Mouse (Mus musculus): ENCODE results near the gene Ttll9.

Gene Ttll9

GRCm38 (mm10) chr2:153013724-153014515 lies 51.6 kb downstream of the Ttll9 start:
- CTCF ChIA-PET = interaction anchor here (0.6 kb wide), 1 partner anchor 114 kb away, joined by 3 read pairs; no protein-coding TSS in a partner anchor

DNA sequence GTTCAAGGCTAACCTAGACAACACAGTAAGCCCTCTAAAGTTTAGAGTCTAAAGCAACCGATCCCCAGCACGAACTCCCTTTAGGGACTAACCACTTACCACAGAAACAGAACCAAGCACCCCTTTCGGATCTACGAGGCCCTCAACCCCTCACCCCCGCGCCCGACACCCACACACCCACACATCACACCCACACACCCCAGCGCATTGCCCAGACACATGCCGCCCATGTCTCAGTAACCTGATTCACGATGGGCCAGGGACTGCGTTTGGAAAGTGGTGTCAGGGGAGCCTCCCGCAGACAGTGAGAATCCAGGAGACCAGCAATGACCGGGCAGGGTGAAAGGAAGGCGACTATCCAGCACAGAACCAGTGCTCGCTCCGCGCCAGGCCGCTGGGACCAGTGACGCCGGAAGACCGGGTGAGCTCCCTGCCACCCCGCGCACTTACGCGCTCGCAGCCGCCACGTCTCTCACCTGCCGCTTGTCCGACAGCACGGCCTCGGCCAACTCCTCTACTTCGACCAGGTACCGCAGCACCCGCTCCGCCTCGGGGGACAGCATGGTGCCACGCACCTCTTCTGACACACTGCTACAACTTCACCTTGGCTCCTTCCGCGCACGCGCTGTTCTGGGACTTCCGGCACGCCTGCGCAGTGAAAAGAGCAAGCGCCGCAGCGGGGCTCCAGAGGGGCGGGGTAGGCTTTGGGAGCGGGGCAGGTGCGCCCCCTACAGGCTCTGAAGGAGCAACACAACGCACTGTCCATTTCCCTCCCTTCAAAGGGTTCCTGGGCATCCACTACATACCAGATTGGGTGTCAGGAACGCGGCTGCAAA lies 52.7 kb downstream of the Ttll9 start, which contains the start of gene Pdrg1:
Pdrg1 (minus strand) TSS at position 670 of the 836 bp plus-strand sequence.
- CTCF ChIA-PET = interaction anchor here (0.6 kb wide), 1 partner anchor 91 kb away, joined by 4 read pairs; no protein-coding TSS in a partner anchor

- CTCF ChIA-PET = interaction anchor here (0.6 kb wide), 2 partner anchors 92 to 118 kb away, joined by 3 to 4 read pairs; no protein-coding TSS in a partner anchor
Measured at GRCm38 (mm10) chr2:153015804-153016203, 53.5 kb downstream of the Ttll9 start.

DNA sequence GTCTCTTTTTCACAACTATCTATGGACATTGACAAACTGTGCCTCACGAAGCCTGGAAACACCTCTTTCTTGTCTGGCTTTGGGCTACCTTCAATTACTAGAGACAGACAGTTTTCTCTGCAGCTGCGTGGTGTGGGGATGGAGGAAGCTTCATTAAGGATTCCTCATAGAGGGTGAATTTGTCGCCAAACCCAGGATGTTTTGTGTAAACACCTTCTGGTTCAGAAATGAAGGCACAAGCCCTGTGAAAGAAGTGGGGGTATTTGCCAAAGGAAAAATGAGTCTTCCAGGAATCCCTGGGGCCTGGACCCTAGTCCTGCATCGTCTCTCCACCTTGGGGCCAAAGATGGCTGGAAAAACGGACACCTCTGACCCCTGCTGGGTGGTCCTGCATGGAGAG lies 54.5 kb downstream of the Ttll9 start:
- CTCF ChIA-PET = interaction anchor here (0.6 to 0.7 kb wide), 2 partner anchors 24 to 429 kb away, joined by 3 read pairs; no protein-coding TSS in a partner anchor

DNA sequence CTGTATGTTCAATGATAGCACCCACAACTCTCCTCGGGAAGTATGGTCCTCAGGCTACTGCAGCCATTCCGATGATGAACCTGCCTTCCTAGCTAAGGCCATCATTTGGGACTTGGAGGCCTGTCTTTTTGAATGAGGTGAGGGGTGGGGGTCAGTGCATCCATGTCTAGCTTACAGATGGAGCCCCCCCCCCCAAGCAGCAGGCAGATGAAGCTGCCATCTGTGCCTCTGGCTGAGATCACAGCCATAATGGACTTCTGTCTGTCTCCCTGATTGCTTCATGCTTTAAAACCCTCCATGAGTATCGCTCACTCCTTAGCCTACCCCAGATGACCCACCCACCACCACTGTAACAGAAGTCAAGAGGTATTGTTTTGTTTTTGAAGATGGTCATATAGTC lies 57.1 kb downstream of the Ttll9 start:
- CTCF ChIA-PET = no interaction called here

DNA sequence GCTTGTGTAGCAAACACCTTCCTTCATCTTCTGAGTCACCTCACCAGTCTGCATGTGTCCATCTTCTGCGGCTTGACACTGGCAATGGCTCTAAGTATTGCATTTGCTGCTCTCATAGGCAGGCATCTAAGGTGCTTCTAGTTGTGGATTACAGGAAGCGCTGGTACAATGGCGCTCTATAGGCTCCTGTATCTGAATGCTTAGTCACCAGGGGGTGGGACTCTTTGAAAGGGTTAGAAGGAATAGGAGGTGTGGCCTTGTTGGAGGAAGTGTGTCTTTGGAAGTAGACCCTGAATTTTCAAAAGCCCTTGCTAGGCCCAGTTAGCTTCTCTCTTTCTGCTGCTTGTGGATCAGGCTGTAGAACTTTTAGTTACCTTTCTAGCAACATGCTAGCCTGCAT lies 58.9 kb downstream of the Ttll9 start:
- CTCF ChIA-PET = no interaction called here

- CTCF ChIA-PET = no interaction called here
Measured at GRCm38 (mm10) chr2:153022855-153023254, 60.6 kb downstream of the Ttll9 start.

GRCm38 (mm10) chr2:153026052-153026451 lies 63.8 kb downstream of the Ttll9 start:
- CTCF ChIA-PET = no interaction called here

DNA sequence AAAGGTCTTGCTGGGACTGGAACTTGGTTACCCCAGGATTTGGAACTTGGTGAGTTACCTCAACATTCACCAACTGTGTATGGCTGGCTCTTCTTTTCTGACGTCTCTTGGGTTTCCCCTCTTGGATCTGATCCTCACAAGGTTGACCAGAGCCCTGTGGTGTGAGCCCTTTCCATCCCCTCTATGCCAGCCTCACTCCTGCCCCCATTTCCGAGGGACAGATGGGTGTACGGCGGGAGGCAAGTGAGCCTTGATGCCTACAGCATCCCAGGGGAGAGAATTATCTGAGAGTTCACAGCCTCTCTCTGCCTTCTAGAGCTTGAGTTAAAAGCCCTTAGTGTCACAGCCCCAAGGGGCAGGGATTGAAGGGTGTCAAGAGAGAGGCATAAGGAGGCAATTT lies 65.2 kb downstream of the Ttll9 start:
- CTCF ChIA-PET = no interaction called here

DNA sequence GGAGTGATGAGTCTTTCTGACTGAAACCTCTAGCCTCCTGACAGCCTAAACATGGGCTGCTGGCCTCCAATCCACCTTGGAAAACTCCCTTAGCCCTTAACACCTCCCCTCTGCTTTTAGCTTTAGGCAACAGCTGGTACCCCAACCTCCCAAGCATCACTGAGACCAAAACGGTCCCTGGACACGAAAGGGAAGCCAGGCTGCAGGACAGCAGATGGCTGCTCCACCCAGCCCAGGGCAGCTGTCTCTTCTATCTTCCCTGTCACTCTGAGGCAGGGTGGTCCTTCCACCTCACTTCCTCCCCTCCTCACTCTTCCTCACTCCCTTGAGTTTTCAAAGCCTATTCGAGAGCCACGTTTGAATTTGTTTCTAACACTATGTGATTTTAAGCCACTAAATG lies 68.1 kb downstream of the Ttll9 start:
- CTCF ChIA-PET = no interaction called here

GRCm38 (mm10) chr2:153031126-153032082 lies 69.1 kb downstream of the Ttll9 start, which contains the start of gene Xkr7:
Gene Xkr7 (plus strand): TSS chr2:153031852.
- CTCF ChIA-PET = no interaction called here

- CTCF ChIA-PET = interaction anchor here (0.5 to 0.6 kb wide), 2 partner anchors 62 to 77 kb away, joined by 5 to 7 read pairs; no protein-coding TSS in a partner anchor
Measured at GRCm38 (mm10) chr2:153032083-153032842, 70.0 kb downstream of the Ttll9 start.

DNA sequence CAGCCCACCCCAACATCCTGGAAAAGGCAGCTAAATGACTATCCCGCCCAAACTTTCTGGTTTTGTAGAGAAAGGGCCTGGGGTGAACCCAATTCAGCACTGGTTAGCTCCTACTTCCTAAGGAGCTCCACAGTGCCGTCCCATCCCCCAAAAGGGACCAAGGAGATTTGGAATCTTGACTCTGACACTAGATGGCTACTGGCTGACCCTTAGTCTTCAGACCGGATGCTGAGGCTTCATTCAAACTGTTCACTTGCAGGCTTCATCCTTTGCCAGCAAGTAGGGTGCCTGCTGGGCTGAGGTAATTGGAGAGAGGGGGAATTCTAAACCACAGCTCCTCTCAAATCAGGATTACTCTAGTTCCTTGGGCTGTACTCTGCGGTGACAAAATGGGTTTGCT lies 70.7 kb downstream of the Ttll9 start:
- CTCF ChIA-PET = interaction anchor here (0.5 to 0.6 kb wide), 2 partner anchors 63 to 78 kb away, joined by 5 to 7 read pairs; no protein-coding TSS in a partner anchor

- CTCF ChIA-PET = no interaction called here
Measured at GRCm38 (mm10) chr2:153033545-153034230, 71.4 kb downstream of the Ttll9 start.

- CTCF ChIA-PET = no interaction called here
Measured at GRCm38 (mm10) chr2:153036690-153037089, 74.4 kb downstream of the Ttll9 start.

- CTCF ChIA-PET = no interaction called here
Measured at GRCm38 (mm10) chr2:153043886-153044285, 81.6 kb downstream of the Ttll9 start.

DNA sequence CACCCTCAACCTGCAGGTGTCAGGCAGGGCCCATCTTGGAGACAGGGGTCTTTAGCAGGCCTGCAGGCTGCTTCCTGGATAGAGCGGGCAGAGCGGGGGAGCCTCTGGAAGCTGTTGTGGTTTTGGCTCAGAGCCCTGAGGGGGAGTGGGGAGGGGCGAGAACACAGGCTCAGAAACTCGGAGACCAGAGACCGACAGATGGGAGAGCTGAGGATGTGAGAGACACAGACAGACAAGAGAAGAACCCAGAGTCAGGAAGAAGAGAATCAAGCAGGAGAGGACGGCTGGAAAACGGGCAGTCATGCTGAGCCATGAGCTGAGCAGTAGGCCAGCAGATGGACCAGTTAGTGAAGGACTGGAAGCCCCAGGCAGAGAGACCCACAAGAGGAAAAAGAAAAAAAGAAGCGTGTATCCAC lies 83.6 kb downstream of the Ttll9 start:
- CTCF ChIA-PET = no interaction called here

GRCm38 (mm10) chr2:153047828-153048465 lies 85.7 kb downstream of the Ttll9 start:
- CTCF ChIA-PET = no interaction called here

DNA sequence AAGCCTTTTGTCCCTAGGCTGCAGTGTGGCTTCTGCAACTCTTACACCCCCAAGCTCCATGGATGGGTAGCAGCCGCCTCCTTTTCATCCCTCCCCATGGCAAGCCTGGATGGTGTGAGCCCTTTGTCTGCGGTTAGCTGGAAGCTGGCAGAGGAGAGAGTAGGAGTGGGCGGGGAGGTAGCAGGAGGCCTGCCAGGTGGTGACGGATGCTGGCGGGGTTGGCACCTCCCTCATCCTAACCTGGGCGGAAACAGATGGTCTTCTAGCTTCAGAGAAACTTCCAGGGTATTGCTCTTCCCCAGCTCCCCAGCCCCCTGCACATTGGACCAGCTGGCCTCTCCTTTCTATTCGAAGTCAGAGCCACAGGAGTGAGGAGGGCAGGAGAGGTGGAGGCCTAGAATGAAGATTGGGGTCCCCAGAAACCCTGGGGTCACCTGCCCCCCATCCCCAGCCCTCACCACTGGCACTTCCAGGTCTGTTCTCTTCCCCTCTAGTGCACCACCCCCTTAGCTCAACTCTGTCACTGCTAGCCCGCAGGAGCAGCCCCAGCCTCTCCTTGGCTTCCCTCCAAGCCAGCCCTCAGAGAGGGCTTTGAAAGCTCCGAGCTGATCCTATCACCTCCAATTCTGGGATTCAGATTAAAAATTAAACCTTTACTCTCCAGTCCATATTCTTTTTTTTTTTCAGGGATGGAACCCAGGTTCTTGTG lies 87.2 kb downstream of the Ttll9 start:
- CTCF ChIA-PET = interaction anchor here (1.1 kb wide), 1 partner anchor 93 kb away, joined by 3 read pairs; no protein-coding TSS in a partner anchor

Data from spleen, embryonic (tissue).